Mouse (Mus musculus) forebrain, embryonic 14.5 days (tissue): Measurements from ENCODE around the gene Prr11. TPM values are rescaled to one million over a fixed set of nuclear protein-coding genes. Genes with fewer than 3 reads are reported as not detected.
A peak's percentile ranks its signal among the peaks of the same experiment; 100 is the strongest.

Experiments
- ATAC-seq: fragments of 200-750 bp; cut with Nextera tagmentation; 2 replicates; pipeline ENCODE4 v1.8.0; 2017; ENCODE audit warnings: mild to moderate bottlenecking, moderate library complexity
- DNase-seq: peaks from one replicate; pipeline ENCODE4 v3.0.0-alpha.2; 2015; ENCODE audit warnings: low spot score
- H3K27ac ChIP-seq: fragments of 300-500 bp; sonication (generic); 2 replicates; pipeline ENCODE4 v1.5.1; 2014; ENCODE audit warnings: low read depth, mild to moderate bottlenecking, control low read depth, low read length, moderate library complexity
- H3K27me3 ChIP-seq: fragments of 300-500 bp; sonication (generic); replicated peaks from 2 replicates; pipeline ENCODE4 v1.6.1; 2014; ENCODE audit warnings: low read length, control low read depth, mixed read lengths; ENCODE audit not compliant: control insufficient read depth, insufficient read depth
- H3K36me3 ChIP-seq: fragments of 300-500 bp; sonication (generic); 2 replicates; pipeline ENCODE4 v1.6.1; 2014; ENCODE audit warnings: low read length, control low read depth; ENCODE audit not compliant: control insufficient read depth, insufficient read depth
- H3K4me1 ChIP-seq: fragments of 300-500 bp; sonication (generic); 2 replicates; pipeline ENCODE4 v1.6.1; 2014; ENCODE audit warnings: antibody characterized with exemption, low read length, control low read depth; ENCODE audit not compliant: control insufficient read depth, insufficient read depth
- H3K4me2 ChIP-seq: fragments of 300-500 bp; sonication (generic); 2 replicates; pipeline ENCODE4 v1.6.1; 2014; ENCODE audit warnings: mild to moderate bottlenecking, control low read depth, low read length
- H3K4me3 ChIP-seq: fragments of 300-500 bp; sonication (generic); 2 replicates; pipeline ENCODE4 v1.5.1; 2014; ENCODE audit warnings: low read depth, low read length, control low read depth
- H3K9ac ChIP-seq: fragments of 300-500 bp; sonication (generic); 2 replicates; pipeline ENCODE4 v1.6.1; 2014; ENCODE audit warnings: mild to moderate bottlenecking, low read length, control low read depth, moderate library complexity
- H3K9me3 ChIP-seq: fragments of 300-500 bp; sonication (generic); replicated peaks from 2 replicates; pipeline ENCODE4 v1.6.1; 2016; ENCODE audit warnings: low read length, control low read depth, mixed read lengths; ENCODE audit not compliant: control insufficient read depth
- WGBS: fragments of 180-500 bp; shearing (Covaris S2); extraction: QIAGEN DNeasy Blood & Tissue Kit; methylation state at CpG from one replicate; pipeline ENCODE4 v1.1.7; 2014; 5-methylcytosine and 5-hydroxymethylcytosine counted together
- polyA plus RNA-seq: library from polyadenylated mRNA; unstranded; fragments of >200 nt; fragmentation: Nextera tagmentation; extraction: Ambion mirVana; gene quantifications from 2 replicates; pipeline ENCODE4 v1.2.1, GENCODE M21; 2014

Prr11 gene
- polyA plus RNA-seq: 5.8 and 7.0 TPM in 2 replicates

DNA sequence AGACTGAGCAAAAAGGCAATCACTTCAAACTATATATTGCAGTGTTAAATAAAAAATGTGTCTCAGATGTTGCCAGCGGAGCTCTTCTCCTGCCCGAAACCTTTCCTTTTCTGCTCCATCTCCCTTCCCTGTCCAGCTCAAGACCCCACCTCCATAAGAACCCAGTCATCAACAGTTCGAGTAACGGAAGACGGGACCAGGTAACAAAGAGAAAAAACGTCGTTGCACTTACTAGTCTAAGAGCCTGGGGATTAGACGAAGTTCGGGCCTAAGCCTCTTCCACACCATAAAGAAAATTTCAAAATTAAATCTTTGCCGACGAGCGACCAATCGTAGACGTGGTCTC lies at the start of gene Prr11:
TSS of gene Prr11 (minus strand) at position 300 of the 346 bp plus-strand sequence.
- DNase-seq (no peak), ATAC-seq (no peak)
- H3K4me1 ChIP-seq: peaks cover 19% of the 10 kb centered on the region
- H3K9ac ChIP-seq: peak within 1 kb of the TSS; percentile 99
- WGBS: under 1% methylated on average over 14 of the region's 14 CpGs
- H3K4me3 ChIP-seq: peak within 1 kb of the TSS; percentile 98
- peak within 1 kb of the TSS; percentile 61 for H3K4me2 ChIP-seq
- H3K27me3 ChIP-seq: no peaks in the 10 kb centered on the region
- peaks cover 36% of the 10 kb centered on the region for H3K36me3 ChIP-seq
- peak within 1 kb of the TSS; percentile 94 for H3K27ac ChIP-seq
- no peaks in the 10 kb centered on the region for H3K9me3 ChIP-seq

DNA sequence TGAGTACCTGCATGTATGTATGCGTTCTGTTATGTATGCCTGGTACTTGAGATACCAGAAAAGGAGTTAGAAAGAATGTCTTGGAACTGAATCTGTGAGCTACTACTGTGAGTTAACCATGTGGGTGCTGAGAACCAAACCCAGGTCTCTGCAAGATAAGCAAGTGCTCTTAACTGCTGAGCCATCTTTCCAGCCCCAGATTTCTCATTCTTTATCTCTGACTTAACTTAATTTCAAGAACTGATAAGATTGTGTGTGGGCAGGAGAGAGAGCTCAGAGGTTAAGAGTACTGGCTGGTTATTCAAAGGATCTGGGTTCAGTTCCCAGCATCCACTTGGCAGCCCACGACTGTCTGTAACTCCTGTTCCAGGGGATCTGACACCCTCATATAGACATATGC lies 49.5 kb upstream of the Prr11 start:
- H3K27me3 ChIP-seq: no peaks in the 10 kb centered on the region
- H3K4me1 ChIP-seq: no peaks in the 10 kb centered on the region
- no peak overlapping the region for H3K27ac ChIP-seq
- H3K4me3 ChIP-seq: no peak overlapping the region
- peaks cover 22% of the 10 kb centered on the region; the same call in 1 of the 2 replicates for H3K36me3 ChIP-seq
- WGBS: 94% methylated on average over 2 of the region's 2 CpGs
- H3K9ac ChIP-seq: no peak overlapping the region
- DNase-seq (no peak), ATAC-seq (no peak)
- no peaks in the 10 kb centered on the region for H3K9me3 ChIP-seq
- H3K4me2 ChIP-seq: no peak overlapping the region

DNA sequence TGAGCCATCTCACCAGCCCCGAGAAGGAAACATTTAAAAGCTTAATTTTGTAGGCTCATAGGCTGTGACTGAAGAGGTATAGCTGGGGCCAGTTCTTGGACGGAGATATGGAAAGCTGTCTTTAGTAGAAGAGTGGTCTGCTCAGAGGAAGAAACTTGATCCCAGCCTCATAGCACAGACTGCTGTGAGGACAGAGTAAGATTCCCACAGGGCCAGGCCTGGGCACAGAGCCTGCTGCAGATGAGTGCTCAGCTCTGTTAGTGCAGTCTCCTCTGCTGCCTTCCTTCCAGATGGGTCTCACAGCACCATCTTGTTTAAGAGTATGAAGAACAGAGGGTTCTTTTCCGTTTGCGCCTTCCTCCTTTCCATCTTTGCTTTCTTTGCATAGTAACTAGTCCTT lies 27.7 kb upstream of the Prr11 start:
- Histone ChIP-seq H3K9ac (no peak overlapping the region), H3K27ac (no peak overlapping the region; the same call in 1 of the 2 replicates), H3K4me3 (no peak overlapping the region), H3K9me3 (no peaks in the 10 kb centered on the region), H3K4me2 (no peak overlapping the region), H3K4me1 (no peaks in the 10 kb centered on the region), H3K27me3 (no peaks in the 10 kb centered on the region), H3K36me3 (peaks cover 37% of the 10 kb centered on the region)
- ATAC-seq: no peak
- 92% methylated on average over 4 of the region's 4 CpGs for WGBS
- DNase-seq: no peak

DNA sequence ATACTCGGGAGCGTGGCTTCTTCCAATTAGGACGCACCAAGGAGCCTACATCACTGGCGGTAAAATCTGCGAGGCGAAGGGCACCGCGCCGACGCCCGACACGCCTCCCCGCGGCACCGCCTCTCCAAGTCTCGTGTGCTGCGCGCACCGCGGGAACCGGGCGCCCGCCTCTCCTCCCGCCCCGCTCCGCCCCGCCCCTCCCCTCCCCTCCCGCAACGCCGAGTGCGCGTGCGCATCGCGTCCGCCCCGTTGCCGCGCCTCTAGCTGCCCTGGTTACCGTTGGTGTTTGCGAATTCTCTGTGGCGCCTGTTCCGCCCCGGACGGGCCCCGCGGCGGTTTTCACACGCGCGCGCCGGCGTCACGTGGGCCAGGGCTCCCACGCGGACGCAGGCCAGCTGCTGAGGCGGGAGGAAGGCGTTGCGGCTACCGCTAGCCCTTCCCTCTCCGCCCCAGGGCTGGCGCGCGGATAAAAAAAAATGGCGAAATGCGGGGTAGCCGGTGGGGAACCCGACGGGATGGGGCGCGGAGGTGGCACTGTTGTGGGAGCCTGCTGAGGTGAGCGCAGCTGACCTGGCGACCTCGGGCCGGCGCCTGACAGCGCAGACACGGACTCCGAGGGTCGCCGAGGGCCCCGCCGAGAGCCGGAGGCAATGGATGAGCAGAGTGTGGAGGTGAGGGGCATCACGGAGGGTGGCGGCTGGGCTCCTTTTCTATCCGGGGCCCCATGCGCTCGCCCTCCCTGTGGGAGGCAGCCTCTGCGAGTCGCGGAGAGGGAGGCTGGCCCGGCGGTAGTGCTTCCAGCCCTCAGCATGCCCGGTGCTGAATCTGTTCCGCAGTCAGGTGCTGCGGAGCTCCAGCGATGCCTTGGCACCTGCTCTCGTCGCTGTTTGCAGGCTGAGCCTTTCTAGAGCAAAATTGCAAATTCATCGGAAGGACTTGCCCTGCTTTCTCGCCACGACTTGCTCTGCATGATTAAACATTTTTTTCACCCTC lies 18.6 kb upstream of the Prr11 start, which contains the start of gene Trim37:
TSS of gene Trim37 (plus strand) at position 254 of the 993 bp plus-strand sequence.
- peaks cover 40% of the 10 kb centered on the region for H3K36me3 ChIP-seq
- H3K4me3 ChIP-seq: peak within 1 kb of the TSS; percentile 92
- H3K9me3 ChIP-seq: no peaks in the 10 kb centered on the region
- peak within 1 kb of the TSS; percentile 68 for H3K4me2 ChIP-seq
- peak within 1 kb of the TSS; percentile 89 for H3K27ac ChIP-seq
- peaks cover 13% of the 10 kb centered on the region for H3K4me1 ChIP-seq
- H3K9ac ChIP-seq: peak within 1 kb of the TSS; percentile 84
- ATAC-seq (peak; percentile 95), DNase-seq (peak; percentile 97)
- no peaks in the 10 kb centered on the region for H3K27me3 ChIP-seq
- WGBS: under 1% methylated on average over 95 of the region's 105 CpGs

DNA sequence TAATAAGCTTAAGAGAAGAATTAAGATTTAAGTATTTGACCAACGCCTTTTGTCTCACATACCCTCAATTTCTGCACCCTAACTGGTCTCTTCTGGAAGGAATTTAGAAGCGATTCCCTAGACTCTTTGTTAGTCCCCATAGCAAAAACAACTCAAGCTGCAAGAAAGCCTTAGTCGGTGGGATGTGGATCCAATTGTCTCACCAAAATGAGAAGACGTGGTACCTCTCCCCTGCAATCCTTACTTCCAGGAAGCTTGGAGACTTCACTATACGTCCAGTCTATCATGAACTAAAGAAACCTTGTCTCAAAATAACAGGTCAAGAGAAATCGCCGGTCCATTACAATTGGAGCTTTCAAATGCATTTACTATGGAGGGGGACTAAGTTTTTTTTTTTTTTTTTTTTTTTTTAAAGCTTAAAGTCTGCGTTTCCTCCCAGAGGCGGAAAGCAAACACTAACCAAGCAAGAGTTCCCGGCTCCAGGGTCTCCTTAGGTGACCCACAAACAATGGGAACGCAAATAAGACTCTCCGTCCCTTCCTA lies 17.8 kb upstream of the Prr11 start:
- ATAC-seq (no peak; the same call in 1 of the 2 replicates), DNase-seq (peak; percentile 52)
- Histone ChIP-seq H3K27ac (peak overlapping the region; percentile 89), H3K4me1 (peaks cover 13% of the 10 kb centered on the region), H3K36me3 (peaks cover 43% of the 10 kb centered on the region), H3K27me3 (no peaks in the 10 kb centered on the region), H3K4me3 (peak overlapping the region; percentile 92), H3K4me2 (peak overlapping the region; percentile 68), H3K9me3 (no peaks in the 10 kb centered on the region), H3K9ac (peak overlapping the region; percentile 84)
- WGBS: 1% methylated on average over 12 of the region's 12 CpGs

DNA sequence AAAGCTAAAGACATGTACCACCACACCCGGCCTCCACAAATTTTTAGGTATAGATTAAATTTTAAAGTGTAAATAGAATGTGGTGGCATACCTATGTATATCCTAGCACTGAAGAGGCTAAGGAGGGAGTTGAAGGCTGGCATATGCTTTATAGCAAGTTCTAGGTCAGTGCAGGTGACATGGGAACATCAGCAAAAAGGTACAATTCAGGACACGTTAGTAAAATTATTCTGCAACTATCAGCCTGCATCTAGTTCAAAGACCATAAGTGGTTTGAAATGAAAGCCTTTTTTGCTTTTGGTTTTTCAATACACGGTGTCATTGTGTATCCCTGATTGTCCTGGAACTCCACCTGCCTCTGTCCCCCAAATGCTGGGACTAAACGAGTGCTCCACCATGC lies 17.1 kb upstream of the Prr11 start:
- Histone ChIP-seq H3K9ac (peak overlapping the region; percentile 84; the same call in 1 of the 2 replicates), H3K27ac (peak overlapping the region; percentile 89; the same call in 1 of the 2 replicates), H3K9me3 (no peaks in the 10 kb centered on the region), H3K4me2 (peak overlapping the region; percentile 68), H3K27me3 (no peaks in the 10 kb centered on the region), H3K36me3 (peaks cover 46% of the 10 kb centered on the region), H3K4me3 (no peak overlapping the region; the same call in 1 of the 2 replicates), H3K4me1 (peaks cover 13% of the 10 kb centered on the region)
- ATAC-seq (no peak), DNase-seq (no peak)
- WGBS: 41% methylated on average over 4 of the region's 4 CpGs

DNA sequence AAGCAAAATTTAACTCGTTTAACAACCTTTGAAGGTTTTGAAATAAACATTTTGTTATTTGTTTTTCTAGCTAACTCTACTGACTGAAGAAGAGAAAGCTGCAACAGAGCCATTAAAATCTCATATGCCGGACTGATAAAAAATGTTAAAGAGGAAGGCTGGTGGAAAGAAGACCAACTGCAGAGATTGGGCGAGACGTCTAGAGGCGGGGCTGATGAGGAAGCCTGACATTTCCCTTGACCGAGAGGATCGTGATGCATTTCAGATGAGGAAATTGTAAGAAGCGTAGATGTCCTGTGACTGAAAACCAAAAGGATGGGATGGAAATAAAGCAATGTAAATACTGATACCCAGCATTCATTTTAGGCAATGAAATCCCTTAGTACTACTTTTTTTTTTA lies 13.4 kb upstream of the Prr11 start:
- DNase-seq: no peak
- 77% methylated on average over 8 of the region's 8 CpGs for WGBS
- no peak overlapping the region for H3K27ac ChIP-seq
- no peaks in the 10 kb centered on the region for H3K9me3 ChIP-seq
- no peak for ATAC-seq
- no peak overlapping the region for H3K4me3 ChIP-seq
- H3K27me3 ChIP-seq: no peaks in the 10 kb centered on the region
- H3K4me1 ChIP-seq: 0 out of 2 replicates have a peak, but pooled peaks cover 3% of the 10 kb centered on the region
- no peak overlapping the region for H3K9ac ChIP-seq
- no peak overlapping the region for H3K4me2 ChIP-seq
- H3K36me3 ChIP-seq: peaks cover 68% of the 10 kb centered on the region

DNA sequence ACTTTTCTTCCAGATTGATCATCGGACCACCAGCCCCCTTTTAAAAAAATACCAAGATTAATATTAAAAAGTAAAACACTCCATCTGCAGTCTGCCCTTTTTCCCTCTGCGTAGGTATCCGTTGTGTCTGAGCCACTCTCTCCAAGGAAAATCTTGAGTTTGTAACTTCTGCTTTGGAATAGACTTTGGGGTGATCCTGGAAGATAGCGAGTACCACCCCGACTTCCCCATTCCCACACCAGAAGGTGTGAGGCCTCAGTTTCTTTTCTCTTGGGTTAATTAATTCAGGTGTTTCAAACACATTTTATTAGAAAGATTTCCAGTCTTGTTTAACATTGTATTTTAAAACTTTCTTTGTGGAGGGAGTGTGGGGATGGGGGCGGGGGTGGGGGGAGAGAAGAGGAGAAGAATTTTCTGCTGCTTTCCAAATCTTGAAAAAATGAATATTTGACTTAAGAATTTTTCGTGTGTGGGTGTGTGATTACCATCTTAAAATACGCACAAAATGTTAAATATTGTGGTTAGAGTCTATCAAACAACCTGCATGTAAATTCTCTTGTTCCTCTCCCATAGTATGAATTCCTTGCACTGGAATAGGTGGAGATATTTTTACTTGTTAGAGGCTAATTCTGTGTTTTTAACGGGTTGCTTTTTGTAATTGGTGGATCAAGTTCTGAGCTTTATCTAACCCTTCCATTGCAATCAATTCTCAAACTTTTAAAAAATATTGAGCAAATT lies 1.8 kb upstream of the Prr11 start:
- peak overlapping the region; percentile 94 for H3K27ac ChIP-seq
- H3K9ac ChIP-seq: peak overlapping the region; percentile 99
- H3K9me3 ChIP-seq: no peaks in the 10 kb centered on the region
- H3K27me3 ChIP-seq: no peaks in the 10 kb centered on the region
- DNase-seq (peak; percentile 13), ATAC-seq (no peak)
- H3K36me3 ChIP-seq: peaks cover 36% of the 10 kb centered on the region
- peaks cover 19% of the 10 kb centered on the region for H3K4me1 ChIP-seq
- H3K4me2 ChIP-seq: peak overlapping the region; percentile 50
- H3K4me3 ChIP-seq: peak overlapping the region; percentile 98
- WGBS: 4% methylated on average over 9 of the region's 9 CpGs
